Mouse (Mus musculus) heart, embryonic 10.5 days (tissue): ENCODE measurements around the gene Ccr10. TPM values are rescaled to one million over a fixed set of nuclear protein-coding genes. Genes with fewer than 3 reads are reported as not detected.

Experiments used
- DNase-seq: peaks from one replicate; pipeline ENCODE4 v3.0.0-alpha.2; 2017; ENCODE audit warnings: low spot score
- H3K27ac ChIP-seq: fragments of 300-500 bp; sonication (generic); 2 replicates; pipeline ENCODE4 v1.5.1; 2016; ENCODE audit warnings: mild to moderate bottlenecking
- H3K27me3 ChIP-seq: fragments of 300-500 bp; sonication (generic); 2 replicates; pipeline ENCODE4 v1.6.1; 2016; ENCODE audit warnings: mild to moderate bottlenecking; ENCODE audit not compliant: poor library complexity, insufficient read depth, severe bottlenecking
- H3K36me3 ChIP-seq: fragments of 300-500 bp; sonication (generic); 2 replicates; pipeline ENCODE4 v1.6.1; 2016; ENCODE audit warnings: mild to moderate bottlenecking, moderate library complexity
- H3K4me1 ChIP-seq: fragments of 300-500 bp; sonication (generic); 2 replicates; pipeline ENCODE4 v1.6.1; 2016; ENCODE audit warnings: mild to moderate bottlenecking
- H3K4me3 ChIP-seq: fragments of 300-500 bp; sonication (generic); 2 replicates; pipeline ENCODE4 v1.5.1; 2016; ENCODE audit warnings: mild to moderate bottlenecking, moderate library complexity
- H3K9me3 ChIP-seq: fragments of 300-500 bp; sonication (generic); 2 replicates; pipeline ENCODE4 v1.6.1; 2016; ENCODE audit warnings: mild to moderate bottlenecking, moderate library complexity
- WGBS: fragments of 180-500 bp; shearing (Covaris S2); methylation state at CpG from one replicate; pipeline ENCODE4 v1.1.7; 2016; 5-methylcytosine and 5-hydroxymethylcytosine counted together
- polyA plus RNA-seq: library from polyadenylated mRNA; unstranded; fragments of >200 nt; fragmentation: Nextera tagmentation; extraction: Ambion mirVana; gene quantifications from 2 replicates; pipeline ENCODE4 v1.2.1, GENCODE M21; 2016

Ccr10 gene
- polyA plus RNA-seq, 1 experiment from 2014 or later: 0.19 TPM

- peaks cover 31% of the 10 kb centered on the region for H3K4me1 ChIP-seq
- peaks cover 45% of the 10 kb centered on the region for H3K36me3 ChIP-seq
- no peaks in the 10 kb centered on the region for H3K27me3 ChIP-seq
- no peak for DNase-seq
- no peak overlapping the region for H3K27ac ChIP-seq
- no peaks in the 10 kb centered on the region for H3K9me3 ChIP-seq
- 65% methylated on average over 5 of the region's 5 CpGs for WGBS
- H3K4me3 ChIP-seq: no peak overlapping the region
Observed at GRCm38 (mm10) chr11:101194137-101194536, 18.9 kb upstream of the Ccr10 start.

- Histone ChIP-seq H3K27ac (no peak overlapping the region), H3K9me3 (no peaks in the 10 kb centered on the region), H3K27me3 (no peaks in the 10 kb centered on the region), H3K36me3 (peaks cover 35% of the 10 kb centered on the region), H3K4me1 (peaks cover 41% of the 10 kb centered on the region), H3K4me3 (no peak overlapping the region)
- no peak for DNase-seq
- WGBS: 80% methylated on average over 7 of the region's 7 CpGs
Observed at GRCm38 (mm10) chr11:101193076-101193475, 17.8 kb upstream of the Ccr10 start.

- H3K36me3 ChIP-seq: peaks cover 30% of the 10 kb centered on the region
- no peaks in the 10 kb centered on the region for H3K27me3 ChIP-seq
- DNase-seq: no peak
- H3K4me1 ChIP-seq: peaks cover 42% of the 10 kb centered on the region
- no peak overlapping the region for H3K27ac ChIP-seq
- WGBS: 92% methylated on average over 6 of the region's 6 CpGs
- no peak overlapping the region for H3K4me3 ChIP-seq
- no peaks in the 10 kb centered on the region for H3K9me3 ChIP-seq
Observed at GRCm38 (mm10) chr11:101192646-101193045, 17.4 kb upstream of the Ccr10 start.

- Histone ChIP-seq H3K4me3 (no peak overlapping the region), H3K36me3 (peaks cover 24% of the 10 kb centered on the region), H3K27me3 (no peaks in the 10 kb centered on the region), H3K9me3 (no peaks in the 10 kb centered on the region), H3K4me1 (peaks cover 42% of the 10 kb centered on the region), H3K27ac (peak overlapping the region; percentile 87)
- DNase-seq: no peak
- 85% methylated on average over 4 of the region's 4 CpGs for WGBS
Observed at GRCm38 (mm10) chr11:101191919-101192470, 16.8 kb upstream of the Ccr10 start.

- 0 out of 2 replicates have a peak overlapping the region, but pooled peaks have one; percentile 3 for H3K4me3 ChIP-seq
- no peaks in the 10 kb centered on the region for H3K27me3 ChIP-seq
- H3K4me1 ChIP-seq: peaks cover 42% of the 10 kb centered on the region
- peaks cover 27% of the 10 kb centered on the region for H3K36me3 ChIP-seq
- peak overlapping the region; percentile 87 for H3K27ac ChIP-seq
- H3K9me3 ChIP-seq: no peaks in the 10 kb centered on the region
- no peak for DNase-seq
- 38% methylated on average over 17 of the region's 17 CpGs for WGBS
Observed at GRCm38 (mm10) chr11:101190913-101191907, 16.0 kb upstream of the Ccr10 start.

GRCm38 (mm10) chr11:101190181-101190912, 15.1 kb upstream of the Ccr10 start:
- H3K27ac ChIP-seq: peak overlapping the region; percentile 87
- H3K9me3 ChIP-seq: no peaks in the 10 kb centered on the region
- H3K4me3 ChIP-seq: peak overlapping the region; percentile 34; the same call in 1 of the 2 replicates
- H3K4me1 ChIP-seq: peaks cover 42% of the 10 kb centered on the region
- no peak for DNase-seq
- peaks cover 21% of the 10 kb centered on the region for H3K36me3 ChIP-seq
- 50% methylated on average over 8 of the region's 8 CpGs for WGBS
- H3K27me3 ChIP-seq: no peaks in the 10 kb centered on the region

GRCm38 (mm10) chr11:101189495-101190180, 14.4 kb upstream of the Ccr10 start:
- H3K4me3 ChIP-seq: peak overlapping the region; percentile 34
- H3K9me3 ChIP-seq: no peaks in the 10 kb centered on the region
- peak overlapping the region; percentile 87 for H3K27ac ChIP-seq
- WGBS: 7% methylated on average over 6 of the region's 6 CpGs
- DNase-seq: peak; percentile 94
- H3K4me1 ChIP-seq: peaks cover 42% of the 10 kb centered on the region
- peaks cover 17% of the 10 kb centered on the region for H3K36me3 ChIP-seq
- peaks cover 4% of the 10 kb centered on the region; the same call in 1 of the 2 replicates for H3K27me3 ChIP-seq

- WGBS: 81% methylated on average over 11 of the region's 11 CpGs
- Histone ChIP-seq H3K36me3 (peaks cover 14% of the 10 kb centered on the region), H3K27ac (0 out of 2 replicates have a peak overlapping the region, but pooled peaks have one; percentile 11), H3K4me1 (peaks cover 48% of the 10 kb centered on the region), H3K27me3 (peaks cover 10% of the 10 kb centered on the region; the same call in 1 of the 2 replicates), H3K9me3 (no peaks in the 10 kb centered on the region), H3K4me3 (no peak overlapping the region)
- no peak for DNase-seq
Observed at GRCm38 (mm10) chr11:101188166-101188805, 13.0 kb upstream of the Ccr10 start.

- no peak overlapping the region for H3K4me3 ChIP-seq
- no peak for DNase-seq
- no peak overlapping the region for H3K27ac ChIP-seq
- H3K36me3 ChIP-seq: peaks cover 11% of the 10 kb centered on the region; the same call in 1 of the 2 replicates
- H3K9me3 ChIP-seq: no peaks in the 10 kb centered on the region
- H3K4me1 ChIP-seq: peaks cover 48% of the 10 kb centered on the region
- peaks cover 18% of the 10 kb centered on the region; the same call in 1 of the 2 replicates for H3K27me3 ChIP-seq
- 84% methylated on average over 5 of the region's 5 CpGs for WGBS
Observed at GRCm38 (mm10) chr11:101187541-101187940, 12.3 kb upstream of the Ccr10 start.

- no peaks in the 10 kb centered on the region for H3K9me3 ChIP-seq
- H3K36me3 ChIP-seq: peaks cover 9% of the 10 kb centered on the region; the same call in 1 of the 2 replicates
- no peak overlapping the region for H3K27ac ChIP-seq
- DNase-seq: no peak
- peaks cover 43% of the 10 kb centered on the region for H3K4me1 ChIP-seq
- no peak overlapping the region for H3K4me3 ChIP-seq
- peaks cover 25% of the 10 kb centered on the region; the same call in 1 of the 2 replicates for H3K27me3 ChIP-seq
- WGBS: 87% methylated on average over 27 of the region's 27 CpGs
Observed at GRCm38 (mm10) chr11:101186526-101187247, 11.4 kb upstream of the Ccr10 start.

- peaks cover 9% of the 10 kb centered on the region; the same call in 1 of the 2 replicates for H3K36me3 ChIP-seq
- no peak overlapping the region for H3K27ac ChIP-seq
- H3K4me3 ChIP-seq: no peak overlapping the region
- peaks cover 25% of the 10 kb centered on the region for H3K27me3 ChIP-seq
- no peaks in the 10 kb centered on the region for H3K9me3 ChIP-seq
- DNase-seq: no peak
- peaks cover 30% of the 10 kb centered on the region for H3K4me1 ChIP-seq
- 89% methylated on average over 4 of the region's 4 CpGs for WGBS
Observed at GRCm38 (mm10) chr11:101185441-101185840, 10.2 kb upstream of the Ccr10 start.
